Mouse (Mus musculus): Measurements from ENCODE around the gene Dyrk1b.
A peak's percentile ranks its signal among the peaks of the same experiment; 100 is the strongest.
"Not testable (repeated sequence)": the region's sequence is repeated elsewhere in the genome, so short reads cannot be mapped to it uniquely, and the experiment has no call there.

The Dyrk1b gene

DNA sequence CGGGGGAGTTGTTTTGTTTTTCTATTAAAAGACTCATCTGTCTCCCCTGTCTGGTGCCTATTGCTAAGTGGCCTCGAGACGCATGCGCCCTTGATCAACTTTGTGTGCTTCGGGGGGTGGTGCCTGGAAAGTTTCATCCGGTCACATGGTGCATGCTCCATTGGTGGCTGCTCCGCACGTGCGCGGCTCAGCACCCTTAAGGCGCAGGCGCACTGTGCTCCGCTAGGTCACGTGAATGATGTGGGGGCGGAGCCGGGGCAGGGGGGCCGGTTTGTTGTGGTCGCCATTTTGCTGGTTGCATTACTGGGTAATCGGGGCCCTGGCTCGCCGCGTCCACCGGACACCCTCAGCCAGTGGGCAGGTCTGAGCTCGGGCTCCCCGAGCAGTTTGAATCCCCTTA, at the start of gene Dyrk1b:
TSS of gene Dyrk1b (plus strand) at position 242 of the 400 bp plus-strand sequence.
- DNase-seq, result peak; percentile 99

DNA sequence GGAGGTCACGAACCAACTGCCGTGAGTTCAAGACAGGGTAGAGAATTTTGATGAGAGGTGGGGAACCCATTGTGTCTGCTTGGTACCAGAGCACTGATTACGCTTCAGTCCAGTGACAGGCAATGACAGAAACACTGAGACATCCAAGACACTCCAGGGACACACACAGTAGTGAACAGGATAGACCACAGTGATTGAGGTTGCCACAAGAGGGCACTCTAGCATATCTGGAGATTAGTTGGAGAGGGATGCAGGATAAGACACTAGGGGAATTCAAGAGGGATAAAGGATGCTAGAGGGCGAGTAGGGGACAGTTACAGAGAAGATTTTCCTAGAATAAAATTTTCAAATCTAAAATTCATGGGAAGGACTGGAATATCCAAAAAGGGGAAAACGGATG, 41.7 kb upstream of the Dyrk1b start:
- peak; percentile 43 for DNase-seq

DNA sequence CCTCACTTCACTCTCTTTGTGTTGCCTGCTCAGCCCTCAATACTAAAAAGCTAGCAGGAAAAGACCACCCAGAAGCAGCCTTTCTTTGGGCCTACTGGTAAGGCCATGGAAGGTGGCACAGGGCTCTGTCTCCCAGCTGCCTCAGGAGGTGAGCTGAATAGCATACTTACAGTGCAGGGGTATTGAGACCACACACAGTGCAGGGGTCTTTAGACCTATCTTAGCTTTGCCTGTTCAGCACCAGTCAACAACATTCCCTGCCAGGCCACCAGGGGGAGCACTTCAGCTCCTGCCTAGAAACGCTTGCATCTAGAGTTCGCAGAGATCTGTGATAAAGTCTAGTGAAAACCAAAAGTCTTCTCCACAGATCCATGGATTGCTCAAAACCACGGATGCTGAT, 31.0 kb upstream of the Dyrk1b start:
- DNase-seq, result peak; percentile 77

DNA sequence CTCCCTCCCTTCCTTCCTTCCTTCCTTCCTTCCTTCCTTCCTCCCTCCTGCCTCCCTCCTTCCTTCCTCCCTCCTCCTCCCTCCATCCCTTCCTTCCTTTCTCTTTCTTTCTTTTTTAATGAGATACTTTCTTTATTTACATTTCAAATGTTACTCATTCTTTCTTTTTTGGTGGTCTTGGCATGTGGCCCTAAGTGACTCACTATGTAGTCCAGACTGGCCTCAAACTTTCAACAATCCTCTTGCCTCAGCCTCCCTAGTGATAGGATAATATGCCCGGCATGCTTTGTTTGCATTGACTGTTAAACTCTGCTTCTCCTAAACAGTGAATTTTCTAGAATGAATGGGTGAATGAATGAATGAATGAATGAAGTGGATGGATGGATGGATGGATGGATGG, 29.4 kb upstream of the Dyrk1b start:
- DNase-seq, result no peak

DNA sequence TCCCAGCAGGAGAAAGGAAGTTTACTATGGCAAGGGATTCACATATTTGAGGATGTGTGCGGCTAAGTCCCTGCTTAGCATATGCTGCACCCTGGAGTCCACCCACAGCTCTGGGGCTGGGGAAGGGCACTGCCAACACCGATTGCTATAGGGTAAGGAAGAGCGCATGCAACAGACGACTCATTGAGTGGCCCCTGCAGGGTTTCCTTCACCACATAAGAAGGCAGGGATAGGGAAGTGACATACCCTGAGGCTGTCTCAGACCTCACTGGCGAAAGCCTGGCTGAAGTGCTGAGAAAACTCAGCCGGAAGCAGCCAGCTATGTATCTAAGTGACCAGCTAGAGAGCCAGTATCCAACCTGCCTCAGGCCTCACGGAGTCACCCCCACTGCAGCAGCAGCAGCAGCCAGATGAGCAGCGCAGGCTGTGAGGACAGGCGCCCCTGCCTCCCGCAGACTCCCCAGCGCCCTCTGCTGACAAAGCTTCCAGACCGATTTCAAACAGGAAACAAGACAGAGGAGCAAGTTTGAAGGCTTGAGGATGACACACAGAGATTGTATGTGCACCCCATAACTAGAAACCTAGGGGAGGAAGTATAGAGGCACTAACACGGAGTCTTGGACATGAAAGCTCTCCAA, 27.6 kb upstream of the Dyrk1b start:
- DNase-seq, result peak; percentile 57

DNA sequence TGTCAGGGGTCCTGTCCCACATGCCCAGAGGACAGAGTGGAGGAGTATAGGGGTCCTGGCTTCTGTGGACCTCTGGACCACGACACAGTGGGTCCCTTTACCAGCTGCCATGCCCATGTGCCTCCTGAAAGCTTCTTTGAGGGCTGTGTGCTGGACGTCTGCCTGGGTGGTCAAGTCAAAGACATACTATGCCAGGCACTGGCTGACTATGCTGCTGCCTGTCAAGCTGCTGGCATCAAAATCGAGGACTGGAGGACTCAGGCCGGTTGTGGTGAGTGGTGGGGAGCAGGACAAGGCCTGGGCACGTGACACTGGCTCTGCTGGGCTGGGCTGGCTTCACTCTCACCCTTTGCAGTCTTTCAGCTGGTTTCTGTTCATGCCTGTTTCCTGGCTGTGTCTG, 25.7 kb upstream of the Dyrk1b start:
- DNase-seq, result not testable (repeated sequence)

DNA sequence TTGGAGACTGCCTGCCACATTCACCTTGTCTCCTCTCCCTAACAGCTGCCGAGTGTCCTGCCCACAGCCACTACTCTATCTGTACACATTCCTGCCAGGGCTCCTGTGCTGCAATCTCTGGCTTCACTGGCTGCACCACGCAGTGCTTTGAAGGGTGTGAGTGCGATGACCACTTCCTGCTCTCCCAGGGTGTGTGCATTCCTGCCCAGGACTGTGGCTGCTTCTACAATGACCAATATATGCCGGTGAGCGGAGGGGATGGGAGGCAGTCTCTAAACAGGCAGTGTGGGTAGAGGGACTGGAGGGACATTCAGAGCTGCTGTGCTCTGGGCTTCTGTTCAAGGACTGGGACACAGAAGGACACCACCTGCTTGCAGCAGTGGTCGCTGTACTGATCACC, 20.0 kb upstream of the Dyrk1b start:
- no peak for DNase-seq

DNA sequence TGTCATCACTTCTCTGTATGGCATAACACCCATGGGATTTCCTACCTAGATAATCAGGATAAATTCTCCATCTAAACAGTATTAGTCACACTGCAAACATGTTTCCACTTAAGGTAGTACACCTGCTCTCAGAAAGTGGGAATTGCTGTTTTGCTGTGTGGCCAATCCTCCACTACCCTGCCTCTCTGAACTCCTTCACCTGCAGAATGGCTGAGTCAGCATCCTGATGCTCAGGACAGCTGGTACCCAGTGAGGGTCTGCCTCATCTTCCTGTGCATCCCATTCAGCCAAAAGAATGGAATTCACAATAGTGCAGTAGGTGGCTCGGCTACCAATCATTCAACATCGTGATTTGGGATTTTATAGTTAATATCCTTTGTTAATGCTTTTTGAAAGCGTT, 19.4 kb upstream of the Dyrk1b start:
- DNase-seq, result no peak

DNA sequence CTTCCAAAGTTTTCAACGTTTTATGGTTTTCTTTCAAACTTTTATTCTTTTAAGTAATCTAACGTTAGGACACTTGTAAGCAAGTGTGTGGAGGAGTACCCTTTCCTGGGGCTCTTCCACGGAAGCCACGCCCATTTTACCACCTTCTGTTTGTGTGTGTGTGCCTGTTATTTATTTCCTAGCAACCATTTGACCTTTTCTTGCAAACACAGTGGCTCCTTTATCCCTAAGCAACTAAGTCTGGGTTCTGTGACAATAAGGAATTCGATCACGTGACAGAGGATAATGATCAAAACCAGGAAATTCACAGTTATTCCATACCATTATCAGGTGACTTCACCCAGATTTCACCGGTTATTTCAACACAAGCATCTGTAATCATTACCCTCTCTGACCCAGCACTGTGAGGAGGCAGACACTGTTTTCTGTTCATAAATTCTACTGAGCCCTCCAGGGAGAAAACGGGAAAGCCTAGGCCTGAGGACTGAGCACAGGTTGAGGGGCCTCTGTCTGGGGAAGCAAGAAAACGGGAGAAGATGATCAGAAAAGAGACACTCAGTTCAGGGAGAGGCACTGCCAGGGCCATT, 18.0 kb upstream of the Dyrk1b start:
- DNase-seq, result no peak

DNA sequence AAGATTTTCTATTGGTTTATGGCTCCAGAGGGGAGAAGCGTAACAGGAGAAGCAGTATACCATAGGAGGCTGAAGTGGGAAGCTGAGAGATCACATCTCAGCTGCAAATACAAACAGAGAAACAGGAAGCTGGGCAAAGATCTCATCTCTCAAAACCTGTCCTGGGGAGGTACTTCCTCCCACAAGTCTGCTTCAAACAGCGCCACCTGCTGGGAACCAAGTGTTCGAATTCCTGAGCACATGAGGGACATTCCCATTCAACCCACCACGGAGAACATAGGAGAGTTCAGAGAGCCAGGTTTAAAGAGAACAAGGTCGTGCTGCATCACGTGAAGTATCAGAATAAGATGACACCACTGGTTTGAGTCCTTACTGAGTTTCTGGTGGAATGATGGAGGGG, 13.9 kb upstream of the Dyrk1b start:
- DNase-seq, result no peak

DNA sequence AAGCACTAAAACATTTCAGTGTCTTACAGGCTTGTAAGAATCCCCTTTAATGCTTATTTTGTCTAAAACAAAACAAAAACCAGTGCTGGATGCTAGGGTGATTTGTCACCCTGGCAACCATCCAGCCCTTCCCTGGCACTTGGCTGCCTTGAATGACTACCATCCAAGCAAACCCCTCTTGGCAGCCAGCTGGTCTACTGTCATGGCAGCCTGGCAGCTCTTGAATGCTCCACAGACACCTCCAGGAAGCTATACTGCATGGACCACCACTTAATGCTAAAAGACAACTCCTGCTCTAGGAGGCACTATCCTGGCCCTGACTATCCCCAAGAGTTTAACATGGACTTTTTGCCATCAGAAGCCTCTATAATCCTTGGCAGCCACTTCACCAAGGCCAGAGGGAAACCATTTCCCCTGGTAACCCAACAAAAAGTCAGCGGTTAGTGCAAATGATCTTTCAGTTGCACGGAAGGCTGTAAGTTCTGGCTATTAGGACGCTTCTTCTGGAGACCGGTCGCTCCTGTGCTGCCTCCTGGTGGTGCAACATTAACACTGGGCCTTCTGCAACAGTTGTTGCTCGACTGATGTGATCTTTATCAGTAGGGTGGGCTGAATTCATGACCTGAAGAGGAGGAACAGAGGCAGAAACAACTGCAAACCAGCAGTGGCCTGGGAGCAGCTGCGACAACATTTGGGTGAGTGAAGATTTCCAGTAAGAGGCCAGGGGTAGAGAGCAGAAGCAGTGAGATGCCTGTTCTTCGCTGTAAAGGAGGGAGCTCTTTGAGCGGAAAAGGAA, 10.8 kb upstream of the Dyrk1b start:
- peak; percentile 78 for DNase-seq

DNA sequence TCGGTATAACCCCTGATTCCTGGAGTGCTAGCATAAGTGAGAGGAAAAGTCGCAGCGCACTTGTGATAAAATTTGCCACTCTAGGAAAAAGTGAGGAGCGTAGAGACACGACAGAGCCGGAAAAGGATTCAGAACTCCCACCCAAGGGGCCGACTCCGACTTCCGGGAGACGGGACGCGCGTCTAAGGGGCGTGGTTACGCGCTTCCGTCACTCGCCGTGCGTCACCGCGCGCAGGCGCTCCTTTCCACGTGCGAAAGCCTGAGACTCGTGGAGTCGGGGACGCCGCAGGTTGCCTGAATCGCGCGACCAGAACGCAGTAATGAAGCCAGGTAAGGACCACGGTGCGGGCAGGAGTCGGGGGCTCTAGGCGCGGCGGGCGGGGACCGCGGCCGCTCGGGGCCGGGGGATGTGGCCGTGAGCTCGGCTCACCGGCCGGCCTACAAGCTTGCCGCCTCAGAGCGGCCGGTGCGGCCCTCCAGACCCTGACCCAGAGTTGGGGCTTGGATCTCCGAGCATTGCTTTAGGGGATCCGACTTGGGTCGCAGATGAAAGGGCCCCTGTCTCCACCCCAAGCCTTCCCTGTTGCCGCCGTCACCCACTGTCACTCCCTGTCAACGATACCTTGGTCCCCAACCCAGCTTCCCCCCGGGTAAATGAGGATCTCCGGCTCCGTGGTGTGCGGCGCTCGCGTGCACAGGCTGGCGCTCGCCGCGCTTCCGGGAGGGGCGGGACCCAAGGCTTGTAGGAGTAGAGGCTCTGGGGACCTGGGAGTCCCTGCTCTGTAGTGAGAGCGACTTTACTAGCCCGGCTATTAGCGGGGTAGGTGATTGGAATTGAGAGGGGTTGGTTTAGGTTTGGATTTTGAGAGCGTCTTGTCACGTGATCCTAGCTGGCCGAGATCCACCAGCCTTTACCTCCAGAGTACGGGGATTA, 9.5 kb upstream of the Dyrk1b start, which contains the start of gene Fbl:
TSS of gene Fbl (plus strand) at position 222 of the 934 bp plus-strand sequence.
- peak; percentile 91 for DNase-seq

DNA sequence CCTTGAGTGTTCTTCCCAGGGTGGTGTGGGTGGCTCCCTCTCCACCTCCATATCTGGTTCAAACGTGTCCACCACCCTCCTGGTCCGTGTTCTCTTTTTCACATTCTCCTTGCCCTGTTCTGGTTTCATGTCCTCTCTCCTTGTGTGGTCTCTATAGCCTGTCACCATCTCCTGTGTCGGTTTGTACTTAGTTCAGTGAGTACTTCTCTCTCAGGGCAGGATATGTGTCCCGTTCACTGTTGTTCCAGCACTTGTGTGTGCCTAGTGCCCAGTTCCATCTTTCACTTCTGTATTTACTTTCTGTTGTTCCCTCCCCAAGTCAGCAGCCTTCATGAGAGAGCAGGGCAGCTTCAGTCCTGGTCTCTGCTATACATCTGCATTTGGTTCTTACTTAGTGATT, 3.9 kb upstream of the Dyrk1b start:
- DNase-seq, result no peak

DNA sequence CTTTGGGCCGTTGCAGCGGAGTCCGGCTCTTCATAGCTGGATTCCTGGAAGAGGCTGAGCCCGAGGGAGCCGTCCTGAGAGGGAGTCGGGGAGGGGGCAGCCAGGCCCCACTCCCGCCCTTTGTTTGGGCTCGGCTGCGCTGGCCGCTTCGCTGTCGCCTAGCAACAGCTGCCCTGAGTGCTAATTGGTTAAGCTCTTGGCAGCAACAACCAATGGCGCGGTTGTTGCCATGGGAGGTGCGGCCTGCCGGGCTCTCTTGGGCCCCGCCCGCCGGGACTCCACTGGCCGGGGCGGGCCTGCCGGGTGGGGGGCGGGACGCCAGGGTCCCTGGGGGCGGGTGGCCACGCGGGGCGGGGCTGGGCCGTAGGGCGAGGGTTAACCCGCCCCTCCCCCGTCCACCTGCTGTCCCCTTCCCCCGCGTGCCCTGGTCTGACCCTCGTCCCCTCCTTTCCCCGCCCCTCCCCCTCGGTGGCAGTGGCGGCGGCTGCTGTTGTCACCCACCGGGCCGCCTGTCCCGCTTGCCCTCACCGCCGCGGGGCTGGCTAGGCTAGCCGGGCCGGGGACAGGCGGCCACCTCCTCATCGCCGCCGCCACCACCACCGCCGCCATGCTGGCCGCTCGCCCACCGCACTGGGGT, 590 bp downstream of the Dyrk1b start:
- peak; percentile 93 for DNase-seq

DNA sequence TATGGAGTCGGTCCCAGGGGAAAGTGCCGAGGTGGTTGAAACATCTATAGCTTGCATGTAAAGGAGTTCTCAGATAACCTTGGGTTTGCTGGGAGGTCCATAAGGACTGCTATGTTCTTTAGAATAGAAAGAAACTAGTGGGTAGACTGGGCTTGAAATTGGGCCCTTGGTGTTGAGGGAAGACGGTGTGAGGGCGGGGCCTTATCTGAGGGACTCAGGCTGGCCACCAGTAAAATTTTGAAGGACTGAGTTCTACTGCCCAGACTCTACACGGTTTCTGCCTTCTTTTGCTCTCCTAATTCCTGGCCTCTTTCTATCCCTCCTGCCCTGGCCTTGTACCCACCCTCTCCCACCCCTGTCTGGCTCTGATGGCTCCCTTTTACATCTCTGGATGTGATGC, 1.6 kb downstream of the Dyrk1b start:
- DNase-seq, result no peak

DNA sequence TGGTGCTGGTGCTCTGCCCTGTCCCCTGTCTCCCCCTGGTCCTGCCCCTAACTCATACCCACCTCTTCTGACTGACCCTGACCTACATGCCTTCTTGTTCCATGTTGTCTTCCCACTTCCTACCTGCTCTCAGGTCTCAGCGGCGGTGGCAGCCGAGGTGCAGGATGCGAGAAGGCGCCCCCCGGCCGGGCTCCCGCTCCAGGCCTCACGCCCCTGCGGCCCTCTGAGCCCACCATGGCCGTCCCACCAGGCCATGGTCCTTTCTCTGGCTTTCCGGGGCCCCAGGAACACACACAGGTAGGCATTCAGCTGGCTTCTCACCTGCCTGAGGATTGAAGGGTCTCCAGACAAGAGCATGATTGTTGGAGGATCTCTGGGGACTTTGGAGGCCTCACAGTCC, 2.1 kb downstream of the Dyrk1b start:
- no peak for DNase-seq

DNA sequence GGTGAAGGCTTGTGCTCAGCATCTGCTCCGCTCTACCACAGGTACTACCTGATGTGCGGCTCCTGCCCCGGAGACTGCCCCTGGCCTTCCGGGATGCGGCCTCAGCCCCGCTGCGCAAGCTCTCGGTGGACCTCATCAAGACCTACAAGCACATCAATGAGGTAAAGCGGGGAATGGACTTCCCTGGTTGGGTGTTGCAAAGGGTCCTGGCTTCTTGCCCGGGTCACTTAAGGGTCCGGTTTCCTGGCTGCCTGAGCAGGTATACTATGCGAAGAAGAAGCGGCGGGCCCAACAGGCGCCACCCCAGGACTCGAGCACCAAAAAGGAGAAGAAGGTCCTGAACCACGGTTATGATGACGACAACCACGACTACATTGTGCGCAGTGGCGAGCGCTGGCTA, 3.1 kb downstream of the Dyrk1b start:
- no peak for DNase-seq

DNA sequence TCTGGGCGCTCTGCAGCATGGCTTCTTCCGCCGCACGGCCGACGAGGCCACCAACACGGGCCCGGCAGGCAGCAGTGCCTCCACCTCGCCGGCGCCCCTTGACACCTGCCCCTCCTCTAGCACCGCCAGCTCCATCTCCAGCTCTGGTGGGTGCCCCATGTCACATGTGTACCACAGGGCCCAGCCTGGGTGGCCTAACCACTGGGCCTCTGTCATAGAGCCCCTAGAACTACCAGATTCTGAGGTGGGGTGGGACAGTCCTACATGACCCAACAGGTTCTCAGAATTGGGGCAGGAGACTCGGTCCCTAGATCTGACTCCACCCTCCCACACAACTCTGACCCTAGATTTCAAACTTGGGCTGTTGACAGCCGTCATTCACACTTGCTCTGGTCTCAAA, 6.6 kb downstream of the Dyrk1b start:
- no peak for DNase-seq

DNA sequence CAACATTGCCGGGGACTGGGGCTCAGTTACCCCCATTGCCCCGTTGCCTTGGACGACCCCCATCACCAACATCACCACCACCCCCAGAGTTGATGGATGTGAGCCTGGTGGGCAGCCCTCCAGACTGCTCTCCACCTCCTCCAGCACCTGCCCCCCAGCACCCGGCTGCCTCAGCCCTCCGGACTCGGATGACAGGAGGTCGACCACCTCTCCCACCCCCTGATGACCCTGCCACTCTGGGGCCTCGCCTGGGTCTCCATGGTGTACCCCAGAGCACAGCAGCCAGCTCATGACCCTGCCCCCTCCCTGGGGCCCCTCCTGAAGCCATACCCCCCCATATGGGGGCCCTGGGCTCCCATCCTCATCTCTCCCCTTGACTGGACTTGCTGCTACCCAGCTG, 7.4 kb downstream of the Dyrk1b start:
- DNase-seq, result no peak

DNA sequence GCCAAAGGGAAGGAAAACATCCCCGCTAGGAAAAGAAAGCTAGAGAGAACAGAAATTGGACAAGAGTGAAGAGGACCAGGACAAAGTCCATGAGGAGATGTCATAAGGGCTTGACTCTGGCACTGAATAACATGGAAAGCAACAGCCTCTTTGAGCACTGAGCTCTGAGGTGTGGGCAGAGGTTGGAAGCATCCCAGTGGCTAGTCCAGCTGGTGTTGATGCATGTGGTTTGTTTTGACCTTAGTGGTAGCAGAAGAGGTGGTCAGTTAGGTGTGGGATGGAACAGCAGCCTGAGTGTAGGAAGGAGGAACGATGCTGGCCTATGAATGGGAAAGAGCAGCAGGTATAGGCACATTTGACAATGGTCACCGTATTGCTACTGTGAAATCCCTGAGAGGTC, 12.2 kb downstream of the Dyrk1b start:
- no peak for DNase-seq

DNA sequence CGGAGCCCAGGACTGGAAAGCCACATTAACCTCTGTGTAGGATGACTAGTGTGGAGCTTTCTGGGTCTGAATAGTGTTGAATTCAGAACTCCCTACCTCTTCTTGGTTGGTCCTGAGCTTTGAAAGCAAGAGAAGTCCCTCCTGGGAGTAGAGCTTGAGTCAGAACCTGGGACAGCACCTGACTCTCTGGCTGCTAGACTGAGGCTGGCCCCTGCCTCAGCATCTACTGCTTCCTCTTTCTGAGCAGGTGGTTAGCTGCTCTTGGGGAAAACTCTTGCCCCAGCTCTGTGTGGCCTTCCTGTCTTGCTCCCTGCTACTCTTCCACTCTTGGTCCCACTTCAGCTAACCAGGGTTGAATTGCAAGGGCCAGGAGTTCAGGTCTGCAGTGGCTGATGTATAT, 12.6 kb downstream of the Dyrk1b start:
- no peak for DNase-seq

DNA sequence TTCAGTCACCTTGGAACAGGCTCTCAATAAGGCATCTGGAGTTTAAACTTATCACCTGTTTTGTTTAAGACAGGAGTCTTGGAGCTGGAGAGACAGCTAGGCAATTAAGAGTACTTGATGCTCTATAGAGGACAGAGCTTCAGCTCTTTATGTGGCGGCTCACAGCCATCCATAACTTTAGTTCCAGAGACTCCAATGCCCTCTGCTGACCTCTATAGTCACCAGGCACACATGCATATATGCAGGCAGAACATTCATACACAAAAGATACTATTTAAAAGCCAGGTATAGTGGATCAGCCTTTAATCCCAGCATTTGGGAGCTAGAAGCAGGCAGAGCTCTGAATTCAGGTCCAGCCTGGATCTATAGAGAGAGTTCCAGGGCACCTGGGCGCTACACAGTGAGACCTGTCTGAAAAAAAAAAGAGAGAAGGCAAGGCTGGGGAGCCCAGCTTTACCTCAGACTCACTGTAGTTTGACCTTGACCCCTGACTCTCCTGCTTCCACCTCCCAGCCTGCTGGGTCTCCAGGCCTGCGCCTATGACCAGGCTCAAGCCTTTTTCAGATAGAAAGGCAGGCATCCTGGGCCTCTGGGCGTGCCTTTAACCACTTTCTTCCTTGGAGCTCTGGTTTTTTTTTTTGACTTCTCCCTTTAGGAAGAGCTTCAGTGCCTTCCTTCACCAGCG, 16.3 kb downstream of the Dyrk1b start:
- no peak for DNase-seq

Measured in lung, postnatal 14 days (tissue).